Mouse (Mus musculus): ENCODE results near the gene Cdk20. TPM values are rescaled to one million over a fixed set of nuclear protein-coding genes. Genes with fewer than 3 reads are reported as not detected.
A peak's percentile ranks its signal among the peaks of the same experiment; 100 is the strongest.
"Not testable (repeated sequence)": the region's sequence is repeated elsewhere in the genome, so short reads cannot be mapped to it uniquely, and the experiment has no call there.

Gene Cdk20
- polyA plus RNA-seq, 1 experiment from 2014 or later = 4.8 TPM

GRCm38 (mm10) chr13:64457225-64457978 is 25.3 kb downstream of the Cdk20 start:
- not testable (repeated sequence) for H3K4me1 ChIP-seq (ENCODE audit: insufficient read depth); H3K36me3 ChIP-seq (replicated peaks; ENCODE audit: insufficient read depth, low read length); DNase-seq; H3K4me3 ChIP-seq (ENCODE audit: low read depth, low read length); H3K4me2 ChIP-seq (ENCODE audit: low read depth, low read length); H3K27me3 ChIP-seq (ENCODE audit: insufficient read depth, low read length); H3K9ac ChIP-seq (replicated peaks); H3K9me3 ChIP-seq (ENCODE audit: low read length); H3K27ac ChIP-seq (ENCODE audit: low read depth)
- ATAC-seq = peak; percentile 77
- TF ChIP-seq EP300 (IDR thresholded peaks at IDR 0.05; ENCODE audit: low read depth) = peak; percentile 52; the same call in 1 of the 2 replicates
- whole genome bisulfite sequencing (ENCODE audit: insufficient replicate concordance) = 71% methylated on average over 19 of the region's 19 CpGs

- Histone ChIP-seq H3K27ac (ENCODE audit: low read depth) (no peak overlapping the region), H3K9me3 (ENCODE audit: low read length) (peaks cover 2% of the 10 kb centered on the region; the same call in 1 of the 2 replicates), H3K27me3 (ENCODE audit: insufficient read depth, low read length) (no peaks in the 10 kb centered on the region), H3K4me1 (ENCODE audit: insufficient read depth) (no peaks in the 10 kb centered on the region), H3K9ac (replicated peaks) (no peak overlapping the region), H3K36me3 (replicated peaks; ENCODE audit: insufficient read depth, low read length) (no peaks in the 10 kb centered on the region), H3K4me2 (ENCODE audit: low read depth, low read length) (no peak overlapping the region), H3K4me3 (ENCODE audit: low read depth, low read length) (no peak overlapping the region)
- 86% methylated on average over 14 of the region's 14 CpGs for WGBS (ENCODE audit: insufficient replicate concordance)
- DNase-seq = no peak
- no peak for ATAC-seq
- TF ChIP-seq EP300 (IDR thresholded peaks at IDR 0.05; ENCODE audit: low read depth) = no peak
- no peak for TF ChIP-seq CTCF (IDR thresholded peaks at IDR 0.05; ENCODE audit: low read depth)
These were observed 26.1 kb downstream of the Cdk20 start for GRCm38 (mm10) chr13:64458181-64458580.

- Histone ChIP-seq H3K9ac (replicated peaks) (no peak overlapping the region), H3K36me3 (replicated peaks; ENCODE audit: insufficient read depth, low read length) (no peaks in the 10 kb centered on the region), H3K4me1 (ENCODE audit: insufficient read depth) (no peaks in the 10 kb centered on the region), H3K4me2 (ENCODE audit: low read depth, low read length) (no peak overlapping the region), H3K27me3 (ENCODE audit: insufficient read depth, low read length) (no peaks in the 10 kb centered on the region), H3K4me3 (ENCODE audit: low read depth, low read length) (no peak overlapping the region), H3K9me3 (ENCODE audit: low read length) (peaks cover 2% of the 10 kb centered on the region; the same call in 1 of the 2 replicates), H3K27ac (ENCODE audit: low read depth) (no peak overlapping the region)
- ATAC-seq = no peak
- 76% methylated on average over 2 of the region's 2 CpGs for WGBS (ENCODE audit: insufficient replicate concordance)
- TF ChIP-seq CTCF (IDR thresholded peaks at IDR 0.05; ENCODE audit: low read depth) (no peak), EP300 (IDR thresholded peaks at IDR 0.05; ENCODE audit: low read depth) (no peak)
- no peak for DNase-seq
These were observed 30.5 kb downstream of the Cdk20 start for GRCm38 (mm10) chr13:64462581-64462980.

DNA sequence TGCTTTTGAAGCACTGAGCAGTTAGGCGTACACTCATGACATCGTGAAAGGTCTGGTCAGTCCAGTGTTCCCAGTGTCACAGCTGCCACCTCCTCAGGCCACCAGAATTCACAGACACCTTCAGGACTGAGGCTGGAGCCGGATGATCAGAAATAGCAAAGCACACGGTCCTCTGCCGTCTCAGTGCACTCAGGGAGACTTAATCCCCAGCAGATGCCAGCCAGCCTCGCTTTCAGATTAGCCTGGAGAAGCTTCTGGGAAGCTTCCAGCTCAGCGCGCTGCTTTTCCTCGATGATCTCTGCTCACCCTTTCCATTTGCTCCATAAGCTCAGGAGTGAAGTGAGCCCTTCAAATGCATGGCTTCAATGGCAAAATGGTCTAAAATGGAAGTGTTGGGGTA is 33.1 kb downstream of the Cdk20 start:
- Histone ChIP-seq H3K27ac (ENCODE audit: low read depth) (no peak overlapping the region), H3K9ac (replicated peaks) (no peak overlapping the region), H3K36me3 (replicated peaks; ENCODE audit: insufficient read depth, low read length) (no peaks in the 10 kb centered on the region), H3K9me3 (ENCODE audit: low read length) (peaks cover 2% of the 10 kb centered on the region; the same call in 1 of the 2 replicates), H3K4me3 (ENCODE audit: low read depth, low read length) (no peak overlapping the region), H3K4me1 (ENCODE audit: insufficient read depth) (no peaks in the 10 kb centered on the region), H3K4me2 (ENCODE audit: low read depth, low read length) (no peak overlapping the region), H3K27me3 (ENCODE audit: insufficient read depth, low read length) (no peaks in the 10 kb centered on the region)
- WGBS (ENCODE audit: insufficient replicate concordance) = 68% methylated on average over 9 of the region's 9 CpGs
- no peak for ATAC-seq
- TF ChIP-seq CTCF (IDR thresholded peaks at IDR 0.05; ENCODE audit: low read depth) (no peak), EP300 (IDR thresholded peaks at IDR 0.05; ENCODE audit: low read depth) (no peak)
- no peak for DNase-seq

GRCm38 (mm10) chr13:64467886-64468285 is 35.8 kb downstream of the Cdk20 start:
- Histone ChIP-seq H3K9ac (replicated peaks) (no peak overlapping the region), H3K4me3 (ENCODE audit: low read depth, low read length) (no peak overlapping the region), H3K36me3 (replicated peaks; ENCODE audit: insufficient read depth, low read length) (no peaks in the 10 kb centered on the region), H3K27ac (ENCODE audit: low read depth) (no peak overlapping the region), H3K27me3 (ENCODE audit: insufficient read depth, low read length) (no peaks in the 10 kb centered on the region), H3K4me2 (ENCODE audit: low read depth, low read length) (no peak overlapping the region), H3K4me1 (ENCODE audit: insufficient read depth) (no peaks in the 10 kb centered on the region), H3K9me3 (ENCODE audit: low read length) (no peaks in the 10 kb centered on the region)
- peak; percentile 78 for ATAC-seq
- WGBS (ENCODE audit: insufficient replicate concordance) = 59% methylated on average over 6 of the region's 6 CpGs
- TF ChIP-seq EP300 (IDR thresholded peaks at IDR 0.05; ENCODE audit: low read depth) = no peak
- TF ChIP-seq CTCF (IDR thresholded peaks at IDR 0.05; ENCODE audit: low read depth) = no peak
- peak; percentile 63 for DNase-seq

- Histone ChIP-seq H3K4me2 (ENCODE audit: low read depth, low read length) (no peak overlapping the region), H3K9ac (replicated peaks) (no peak overlapping the region), H3K4me3 (ENCODE audit: low read depth, low read length) (no peak overlapping the region), H3K36me3 (replicated peaks; ENCODE audit: insufficient read depth, low read length) (no peaks in the 10 kb centered on the region), H3K9me3 (ENCODE audit: low read length) (0 out of 2 replicates have a peak, but pooled peaks cover 2% of the 10 kb centered on the region), H3K4me1 (ENCODE audit: insufficient read depth) (no peaks in the 10 kb centered on the region), H3K27ac (ENCODE audit: low read depth) (no peak overlapping the region), H3K27me3 (ENCODE audit: insufficient read depth, low read length) (no peaks in the 10 kb centered on the region)
- TF ChIP-seq CTCF (IDR thresholded peaks at IDR 0.05; ENCODE audit: low read depth) = no peak
- no peak for TF ChIP-seq EP300 (IDR thresholded peaks at IDR 0.05; ENCODE audit: low read depth)
- DNase-seq (no peak), ATAC-seq (no peak)
- WGBS (ENCODE audit: insufficient replicate concordance) = 69% methylated on average over 4 of the region's 4 CpGs
These were observed 45.9 kb downstream of the Cdk20 start for GRCm38 (mm10) chr13:64477968-64478367.
